Comparison of ENCODE assay signal across 11 mouse cellular contexts in genomic region chr3:70873688-70874551, GRCm38 (mm10).
DNase-seq lines count a peak whose midpoint lies in the region; ATAC-seq and TF ChIP-seq lines count a peak whose summit lies in the region.
"Had no signal": no experiment of that assay in that cellular context is flagged by ENCODE, and none has a peak within 500 bp of the region (broad histone marks: within the 10 kb centered on the region; RNA-seq: fewer than 3 reads in every experiment).

No protein-coding gene starts in this region.

- no peaks in the 10 kb centered on the region for H3K9me3 ChIP-seq in hindbrain, postnatal 0 days (ENCODE audit: low read length)
- no peaks in the 10 kb centered on the region for H3K9me3 ChIP-seq in hindbrain, embryonic 13.5 days
- H3K9me3 ChIP-seq in embryonic facial prominence, embryonic 15.5 days (replicated peaks), result no peaks in the 10 kb centered on the region
- H3K9me3 ChIP-seq: megakaryocyte, embryonic 14.5 days had no signal

- no peak overlapping the region for H3K4me3 ChIP-seq in hindbrain, postnatal 0 days (ENCODE audit: low read length)
- no peak overlapping the region for H3K4me3 ChIP-seq in hindbrain, embryonic 13.5 days
- H3K4me3 ChIP-seq in embryonic facial prominence, embryonic 15.5 days (replicated peaks), result no peak overlapping the region
- H3K4me3 ChIP-seq: megakaryocyte, embryonic 14.5 days had no signal

- H3K4me2 ChIP-seq in hindbrain, postnatal 0 days (ENCODE audit: low read depth, low read length), result no peak overlapping the region
- no peak overlapping the region for H3K4me2 ChIP-seq in hindbrain, embryonic 13.5 days
- H3K4me2 ChIP-seq in embryonic facial prominence, embryonic 15.5 days (replicated peaks), result no peak overlapping the region

- peak; percentile 79 for DNase-seq in hindbrain, postnatal 0 days (ENCODE audit: low spot score)
- peak; percentile 59 for DNase-seq in NIH3T3 (ENCODE audit: low read depth)
- DNase-seq in layer of hippocampus, postnatal 10 days (ENCODE audit: low spot score in 2 of 2), result peak; percentile 28 to 29
- no peak for DNase-seq in c-Kit-positive CD71-positive TER-119-positive erythroid progenitor cells, embryonic 14.5 days (ENCODE audit: low spot score)
- DNase-seq in adrenal gland, adult 18-20 months (ENCODE audit: low spot score in 2 of 2), result no peak
- DNase-seq: cerebellum, adult 8-10 months; gastrocnemius, postnatal 14 days had no signal

- ATAC-seq in hindbrain, postnatal 0 days, result no peak
- ATAC-seq in hindbrain, embryonic 13.5 days (ENCODE audit: low FRiP score), result no peak
- ATAC-seq in embryonic facial prominence, embryonic 15.5 days (ENCODE audit: insufficient number of reproducible peaks, low FRiP score, low TSS enrichment, low read depth), result no peak
- ATAC-seq in activated CD4-positive, CD25-positive, alpha-beta regulatory T cell, adult 4 months, result no peak

- no peaks in the 10 kb centered on the region for H3K4me1 ChIP-seq in hindbrain, postnatal 0 days (ENCODE audit: insufficient read depth, low read length)
- no peaks in the 10 kb centered on the region for H3K4me1 ChIP-seq in hindbrain, embryonic 13.5 days (replicated peaks)
- H3K4me1 ChIP-seq in embryonic facial prominence, embryonic 15.5 days, result 0 out of 2 replicates have a peak, but pooled peaks cover 4% of the 10 kb centered on the region
- H3K4me1 ChIP-seq: megakaryocyte, embryonic 14.5 days had no signal

- no peak overlapping the region for H3K27ac ChIP-seq in hindbrain, postnatal 0 days
- H3K27ac ChIP-seq in hindbrain, embryonic 13.5 days, result no peak overlapping the region
- 0 out of 2 replicates have a peak overlapping the region, but pooled peaks have one; percentile 23 for H3K27ac ChIP-seq in embryonic facial prominence, embryonic 15.5 days (replicated peaks)

- TF ChIP-seq CTCF in hindbrain, postnatal 0 days (IDR thresholded peaks at IDR 0.05; ENCODE audit: low read depth), result peak; percentile 34

- H3K9ac ChIP-seq in hindbrain, postnatal 0 days (replicated peaks; ENCODE audit: low read length), result no peak overlapping the region
- no peak overlapping the region for H3K9ac ChIP-seq in hindbrain, embryonic 13.5 days
- no peak overlapping the region for H3K9ac ChIP-seq in embryonic facial prominence, embryonic 15.5 days

- no peaks in the 10 kb centered on the region for H3K36me3 ChIP-seq in hindbrain, postnatal 0 days (ENCODE audit: insufficient read depth, low read length)
- no peaks in the 10 kb centered on the region for H3K36me3 ChIP-seq in hindbrain, embryonic 13.5 days
- H3K36me3 ChIP-seq in embryonic facial prominence, embryonic 15.5 days, result no peaks in the 10 kb centered on the region

- 51% methylated on average over 9 of the region's 9 CpGs for WGBS in hindbrain, postnatal 0 days
- WGBS in hindbrain, embryonic 13.5 days, result 76% methylated on average over 9 of the region's 9 CpGs
- WGBS in embryonic facial prominence, embryonic 15.5 days, result 33% methylated on average over 9 of the region's 9 CpGs

- H3K27me3 ChIP-seq in hindbrain, postnatal 0 days (ENCODE audit: insufficient read depth, low read length), result no peaks in the 10 kb centered on the region
- H3K27me3 ChIP-seq in hindbrain, embryonic 13.5 days, result no peaks in the 10 kb centered on the region
- no peaks in the 10 kb centered on the region for H3K27me3 ChIP-seq in embryonic facial prominence, embryonic 15.5 days
- H3K27me3 ChIP-seq: megakaryocyte, embryonic 14.5 days had no signal

Comparison
In these comparisons a context has a peak if more than half of its experiments do, and no peak if none do; other contexts are left out.
1. DNase-seq: peak in hindbrain, postnatal 0 days (single experiment), NIH3T3 (single experiment) and layer of hippocampus, postnatal 10 days (2 of 2); none in c-Kit-positive CD71-positive TER-119-positive erythroid progenitor cells, embryonic 14.5 days (single experiment) and adrenal gland, adult 18-20 months (0 of 2).